Mouse (Mus musculus) layer of hippocampus, adult 8-10 months (tissue): ENCODE measurements around the gene Fto. TPM values are rescaled to one million over a fixed set of nuclear protein-coding genes. Genes with fewer than 3 reads are reported as not detected.

Experiments
- DNase-seq, 2 experiments: peaks; one replicate each; pipeline ENCODE4 v3.0.0; 2022; ENCODE audit warnings: low spot score in 2 of 2
- total RNA-seq, 4 experiments: library from RNA; stranded (reverse); gene quantifications; 2 replicates each; pipeline ENCODE4 v1.2.4; 2022

The Fto gene
- total RNA-seq, 4 experiments from 2014 or later, result 143 to 151 (median 148) TPM

DNA sequence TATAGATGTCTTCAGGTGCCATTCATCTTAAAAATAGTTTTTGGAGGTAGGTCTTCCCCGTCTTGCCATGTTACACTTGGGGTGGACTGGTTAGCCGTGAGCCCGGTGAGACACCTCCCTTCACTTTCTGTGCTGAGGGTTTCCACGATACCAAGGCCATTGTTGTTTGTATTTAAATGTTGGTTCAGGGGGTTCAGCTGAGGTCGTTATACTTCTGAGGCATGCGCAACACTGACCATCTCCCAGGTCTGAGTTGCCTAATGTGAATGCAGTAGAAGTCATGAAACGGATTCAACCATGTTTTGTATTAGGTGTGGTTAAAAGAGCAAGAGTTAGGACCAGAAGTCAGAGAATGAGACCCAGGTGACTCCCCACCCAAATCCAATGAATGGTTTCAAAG lies 72.5 kb downstream of the Fto start:
- DNase-seq, result no peak

GRCm38 (mm10) chr8:91390369-91391020 lies 77.2 kb downstream of the Fto start:
- DNase-seq, result no peak

GRCm38 (mm10) chr8:91392261-91392660 lies 78.9 kb downstream of the Fto start:
- no peak for DNase-seq

DNA sequence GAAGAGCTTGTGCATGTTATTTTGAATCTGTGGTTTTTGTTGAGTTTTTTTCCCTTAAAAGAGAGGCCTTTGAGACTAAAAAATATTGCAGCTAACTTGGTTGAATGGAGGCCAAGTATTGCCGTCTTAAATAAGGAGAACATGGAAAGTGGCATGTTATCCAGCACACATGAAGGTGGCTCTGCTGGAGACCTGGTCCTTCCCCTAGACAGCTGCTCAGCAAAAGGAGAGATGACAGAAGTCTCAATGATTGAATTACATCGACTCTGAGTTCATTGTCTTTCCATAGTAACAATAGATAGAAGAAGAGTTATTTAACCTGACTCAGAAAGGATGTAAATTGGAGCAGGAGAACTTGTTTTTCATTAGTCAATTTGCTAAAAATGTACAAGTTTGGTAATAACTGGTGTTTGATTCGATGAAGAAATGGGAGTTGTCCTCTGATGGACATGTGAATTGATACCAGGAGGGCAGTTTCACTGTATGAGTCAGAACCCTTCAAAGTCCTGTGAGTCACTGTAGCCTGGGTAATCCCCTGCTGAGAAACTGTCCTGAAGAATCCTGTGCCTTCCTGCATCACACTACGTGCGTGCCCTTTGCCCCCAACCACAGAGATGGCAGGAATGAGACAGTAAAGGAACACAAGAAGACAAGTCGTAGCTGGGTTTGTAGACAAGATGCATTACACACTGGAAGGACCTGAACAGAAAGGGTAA lies 82.2 kb downstream of the Fto start:
- no peak for DNase-seq

DNA sequence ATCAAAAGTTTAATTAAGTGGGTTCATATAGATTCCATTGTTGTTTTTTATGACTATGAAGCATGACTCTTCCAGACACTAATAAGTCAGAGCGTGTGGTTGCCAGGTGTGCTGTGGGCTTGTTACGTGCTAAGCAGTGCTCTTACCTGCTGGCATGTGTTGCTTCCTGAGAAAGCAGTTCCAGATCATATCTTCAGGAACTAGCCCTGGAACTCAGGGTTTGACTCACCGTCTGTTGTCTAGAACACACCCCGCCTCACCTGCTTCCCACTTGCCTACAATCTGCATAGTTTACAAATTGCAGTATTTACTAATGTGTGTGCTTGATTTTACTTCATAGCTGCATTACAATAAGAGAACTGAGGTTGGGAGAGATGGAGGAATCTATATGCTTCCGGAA lies 84.7 kb downstream of the Fto start:
- no peak for DNase-seq

- no peak for DNase-seq
Observed at GRCm38 (mm10) chr8:91402980-91403975, 90.0 kb downstream of the Fto start.

DNA sequence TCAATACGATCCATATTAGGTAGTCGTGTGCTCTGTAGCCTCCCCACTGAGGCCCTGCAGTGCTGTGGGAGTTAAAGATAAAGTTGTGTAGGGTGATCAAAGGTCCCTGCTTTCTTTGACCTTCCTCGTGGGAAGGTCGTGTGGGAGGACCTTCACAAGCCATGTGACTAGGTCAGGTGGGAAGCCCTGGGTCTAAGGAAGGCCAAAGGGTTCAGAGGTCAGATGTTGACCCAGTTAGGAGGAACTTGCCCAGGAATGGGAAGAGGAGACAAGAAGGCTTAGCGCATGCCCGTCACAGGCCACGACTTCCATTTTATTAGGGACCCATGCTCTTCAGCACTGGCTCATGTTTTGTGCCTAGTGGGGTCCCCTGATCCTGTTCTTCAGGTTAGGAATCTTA lies 91.0 kb downstream of the Fto start:
- no peak for DNase-seq

DNA sequence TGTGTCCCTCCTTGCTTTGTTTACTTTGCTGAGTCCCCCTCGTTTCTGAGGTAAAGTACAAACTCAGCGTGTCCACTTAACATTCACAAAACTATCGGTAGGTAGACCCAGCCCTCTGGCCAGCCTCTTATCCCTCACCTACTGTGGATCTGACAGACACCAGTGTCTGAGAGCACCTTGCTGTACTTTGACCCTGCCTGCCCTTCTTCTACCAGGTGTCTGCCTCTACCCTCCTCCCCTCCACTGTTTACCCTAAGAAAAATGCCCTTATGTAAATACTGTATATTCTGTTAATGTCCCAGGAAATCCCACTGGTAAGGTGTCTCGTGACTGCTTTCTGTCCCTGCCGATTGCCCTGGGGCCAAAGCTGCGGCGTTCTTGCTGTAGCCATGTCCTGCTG lies 91.8 kb downstream of the Fto start:
- DNase-seq, result no peak

- no peak for DNase-seq
Observed at GRCm38 (mm10) chr8:91406624-91407290, 93.4 kb downstream of the Fto start.

- DNase-seq, result no peak
Observed at GRCm38 (mm10) chr8:91407880-91408279, 94.6 kb downstream of the Fto start.

- DNase-seq, result no peak
Observed at GRCm38 (mm10) chr8:91410007-91410406, 96.7 kb downstream of the Fto start.

- DNase-seq, result no peak
Observed at GRCm38 (mm10) chr8:91424491-91425074, 111.3 kb downstream of the Fto start.

DNA sequence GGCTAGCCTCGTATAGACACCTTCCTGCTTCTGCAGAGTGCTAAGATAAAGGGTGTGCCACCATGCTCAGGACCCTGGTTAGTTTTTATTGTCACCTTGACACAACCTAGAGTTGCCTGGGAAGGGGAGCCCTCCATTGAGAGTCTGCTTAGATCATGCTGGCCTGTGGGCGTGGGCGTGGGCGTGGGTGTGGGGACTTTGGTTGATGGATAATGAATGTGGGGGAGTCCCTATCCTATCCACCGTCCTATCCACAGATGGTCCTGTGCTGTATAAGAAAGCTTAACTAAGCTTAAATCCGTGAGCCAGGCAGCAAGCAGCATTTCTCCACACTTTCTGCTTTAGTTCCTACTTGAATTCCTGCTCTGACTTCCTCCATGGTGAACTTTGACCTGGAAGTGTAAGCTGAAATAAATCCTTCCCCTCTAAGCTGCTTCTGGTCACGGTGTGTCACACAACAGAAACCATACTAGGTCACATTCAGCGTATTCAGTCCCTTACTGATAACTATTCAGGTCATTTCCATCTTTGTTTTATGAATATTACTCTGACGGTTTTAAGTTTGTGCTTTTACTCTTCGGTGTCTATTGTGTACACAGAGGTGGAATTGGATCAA lies 112.0 kb downstream of the Fto start:
- DNase-seq, result no peak

DNA sequence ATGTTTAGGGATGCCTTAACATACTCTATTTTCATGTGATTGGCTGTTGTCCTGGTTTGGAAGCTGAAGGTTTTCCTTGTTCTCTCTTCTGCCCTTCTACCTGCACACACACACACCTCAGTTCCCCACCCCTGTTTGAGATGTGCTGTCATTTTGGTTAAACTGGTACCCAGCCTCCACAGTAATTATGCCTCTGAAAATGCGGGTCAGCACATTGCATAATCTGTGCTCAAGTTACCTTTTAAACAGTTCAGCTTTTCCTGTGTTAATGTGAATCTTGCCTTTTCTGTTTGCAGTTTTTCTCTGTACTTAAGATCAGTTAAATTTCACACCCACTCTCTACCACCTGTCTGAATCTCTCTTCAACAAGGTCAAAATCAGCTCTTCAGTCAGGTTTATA lies 113.2 kb downstream of the Fto start:
- DNase-seq, result no peak

DNA sequence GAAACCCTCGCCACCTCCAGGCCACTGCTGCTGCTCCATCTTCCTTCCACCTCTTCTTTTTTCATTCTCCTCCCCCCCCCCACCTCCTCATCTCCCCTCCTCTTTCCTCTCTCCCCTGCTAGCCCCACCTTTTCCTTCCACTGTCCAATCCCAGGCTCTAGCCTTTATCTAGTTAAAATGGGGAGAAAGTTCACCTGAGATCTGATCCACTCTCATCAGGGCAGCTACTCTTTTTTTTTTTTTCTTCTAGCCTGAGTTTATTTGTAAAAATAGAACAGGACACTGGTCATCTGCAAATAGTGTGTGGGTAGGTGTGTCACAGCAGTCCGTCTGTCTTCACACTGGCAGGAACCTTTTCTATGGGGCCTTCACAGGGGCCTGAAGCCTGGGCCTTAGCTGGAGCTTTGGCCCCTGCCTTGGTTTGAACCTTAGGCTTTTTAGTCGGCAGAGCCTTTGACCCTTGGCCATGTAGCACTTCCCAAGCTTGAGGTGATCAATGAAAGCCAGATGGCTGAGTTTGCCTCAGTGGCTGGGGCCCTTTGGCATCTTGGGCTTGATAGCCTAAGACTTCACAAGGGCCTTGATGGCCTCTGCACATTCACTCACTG lies 117.1 kb downstream of the Fto start:
- DNase-seq, result no peak

- DNase-seq, result no peak
Observed at GRCm38 (mm10) chr8:91436036-91436435, 122.7 kb downstream of the Fto start.

- DNase-seq, result no peak
Observed at GRCm38 (mm10) chr8:91443911-91444310, 130.6 kb downstream of the Fto start.

GRCm38 (mm10) chr8:91444636-91445410 lies 131.5 kb downstream of the Fto start:
- no peak for DNase-seq

DNA sequence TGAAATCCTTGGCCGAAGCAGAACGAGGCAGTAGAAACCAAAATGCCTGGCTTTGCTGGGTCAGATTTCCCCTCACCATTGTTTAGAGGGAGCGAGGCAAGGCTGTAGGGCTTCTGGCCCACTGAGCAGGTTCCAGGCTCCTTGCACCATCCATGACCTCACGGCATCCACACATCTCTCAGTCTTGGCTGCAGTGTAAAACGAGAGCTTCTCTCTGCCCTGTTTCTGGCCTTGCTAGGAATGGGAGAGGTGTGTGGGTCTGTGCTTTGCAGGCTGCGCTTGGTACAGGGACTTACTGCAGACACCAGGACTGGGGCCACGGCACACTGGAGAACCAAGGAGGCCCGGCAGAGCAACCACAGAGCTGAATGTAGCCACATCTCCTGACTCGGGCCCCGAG lies 132.2 kb downstream of the Fto start:
- DNase-seq, result no peak
